Mouse (Mus musculus) liver, embryonic 16.5 days (tissue): ENCODE data around the gene Gm43302. TPM values are rescaled to one million over a fixed set of nuclear protein-coding genes. Genes with fewer than 3 reads are reported as not detected.
"Not testable (repeated sequence)": the region's sequence is repeated elsewhere in the genome, so short reads cannot be mapped to it uniquely, and the experiment has no call there.

Experiments used
- ATAC-seq: fragments of 200-750 bp; cut with Nextera tagmentation; 2 replicates; pipeline ENCODE4 v1.8.0; 2017; ENCODE audit warnings: low read depth, mild to moderate bottlenecking, moderate number of reproducible peaks, moderate library complexity
- H3K27ac ChIP-seq: fragments of 300-500 bp; sonication (generic); 2 replicates; pipeline ENCODE4 v1.5.1; 2014; ENCODE audit warnings: mild to moderate bottlenecking, low read length
- H3K27me3 ChIP-seq: fragments of 300-500 bp; sonication (generic); 2 replicates; pipeline ENCODE4 v1.6.1; 2014; ENCODE audit warnings: low read depth, low read length, mixed read lengths; ENCODE audit not compliant: control insufficient read depth, insufficient read depth
- H3K36me3 ChIP-seq: fragments of 300-500 bp; sonication (generic); 2 replicates; pipeline ENCODE4 v1.6.1; 2014; ENCODE audit warnings: mild to moderate bottlenecking; ENCODE audit not compliant: control insufficient read depth, insufficient read depth
- H3K4me1 ChIP-seq: fragments of 300-500 bp; sonication (generic); 2 replicates; pipeline ENCODE4 v1.6.1; 2014; ENCODE audit warnings: low read depth, low read length, mixed read lengths; ENCODE audit not compliant: control insufficient read depth
- H3K4me2 ChIP-seq: fragments of 300-500 bp; sonication (generic); 2 replicates; pipeline ENCODE4 v1.6.1; 2014; ENCODE audit warnings: low read depth, low read length, mixed read lengths
- H3K4me3 ChIP-seq: fragments of 300-500 bp; sonication (generic); 2 replicates; pipeline ENCODE4 v1.5.1; 2014; ENCODE audit warnings: low read depth, mild to moderate bottlenecking, low read length
- H3K9ac ChIP-seq: fragments of 300-500 bp; sonication (generic); 2 replicates; pipeline ENCODE4 v1.6.1; 2014; ENCODE audit warnings: low read depth, low read length
- H3K9me3 ChIP-seq: fragments of 300-500 bp; sonication (generic); replicated peaks from 2 replicates; pipeline ENCODE4 v1.6.1; 2016; ENCODE audit warnings: low read length; ENCODE audit not compliant: control insufficient read depth
- WGBS: fragments of 180-500 bp; shearing (Covaris S2); extraction: QIAGEN DNeasy Blood & Tissue Kit; methylation state at CpG from one replicate; pipeline ENCODE4 v1.1.7; 2014; ENCODE audit not compliant: insufficient replicate concordance; 5-methylcytosine and 5-hydroxymethylcytosine counted together
- polyA plus RNA-seq: library from polyadenylated mRNA; unstranded; fragments of >200 nt; fragmentation: Nextera tagmentation; extraction: Ambion mirVana; gene quantifications from 2 replicates; pipeline ENCODE4 v1.2.1, GENCODE M21; 2015

The Gm43302 gene
- polyA plus RNA-seq, 1 experiment from 2014 or later: 0.14 TPM

DNA sequence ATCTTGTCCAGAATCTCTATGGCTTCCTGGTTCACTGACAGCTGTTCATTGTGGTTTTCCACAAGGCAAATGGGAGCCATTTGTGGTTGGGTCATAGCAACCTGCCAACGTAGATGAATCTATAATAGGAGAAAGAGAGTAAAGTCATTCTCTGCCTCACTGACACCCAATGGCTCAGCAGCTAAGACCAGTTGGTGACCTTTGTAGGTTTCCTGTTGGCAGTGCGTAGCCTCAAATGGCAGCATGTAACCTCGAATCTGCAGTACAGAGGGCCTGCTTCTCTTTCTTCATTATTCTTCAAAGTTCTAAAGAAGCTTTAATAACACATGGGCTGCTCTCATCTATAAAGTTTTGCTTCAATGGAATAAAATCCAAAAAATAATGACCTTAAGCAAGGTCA lies 57.5 kb downstream of the Gm43302 start:
- H3K4me3 ChIP-seq, H3K27me3 ChIP-seq, ATAC-seq, H3K27ac ChIP-seq, H3K4me2 ChIP-seq, H3K9me3 ChIP-seq, H3K4me1 ChIP-seq, H3K9ac ChIP-seq, H3K36me3 ChIP-seq: not testable (repeated sequence)
- WGBS: 20% methylated on average over 3 of the region's 3 CpGs

DNA sequence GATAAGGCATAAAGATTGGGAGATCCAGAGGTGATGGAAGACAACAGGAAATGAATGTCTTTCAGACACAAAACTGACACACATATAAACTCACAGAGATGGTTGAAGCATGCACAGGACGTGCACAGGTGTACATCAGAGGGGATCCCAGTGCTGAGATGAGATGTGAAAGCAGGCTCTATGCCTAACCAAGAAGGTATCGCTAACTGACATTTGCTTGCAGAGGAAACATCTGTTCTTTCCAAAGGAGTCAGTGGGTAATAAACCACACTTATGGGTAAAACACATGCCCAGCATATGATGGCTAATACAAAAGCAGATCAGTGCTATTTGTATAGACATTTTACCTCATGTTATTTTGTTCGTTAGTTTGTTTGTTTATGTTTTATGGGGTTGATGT lies 84.5 kb downstream of the Gm43302 start:
- not testable (repeated sequence) for H3K9me3 ChIP-seq, H3K27ac ChIP-seq, H3K36me3 ChIP-seq, H3K27me3 ChIP-seq, ATAC-seq, H3K9ac ChIP-seq, H3K4me3 ChIP-seq, H3K4me1 ChIP-seq, H3K4me2 ChIP-seq
- no CpG with 5 or more reads among the region's 3 CpGs for WGBS

DNA sequence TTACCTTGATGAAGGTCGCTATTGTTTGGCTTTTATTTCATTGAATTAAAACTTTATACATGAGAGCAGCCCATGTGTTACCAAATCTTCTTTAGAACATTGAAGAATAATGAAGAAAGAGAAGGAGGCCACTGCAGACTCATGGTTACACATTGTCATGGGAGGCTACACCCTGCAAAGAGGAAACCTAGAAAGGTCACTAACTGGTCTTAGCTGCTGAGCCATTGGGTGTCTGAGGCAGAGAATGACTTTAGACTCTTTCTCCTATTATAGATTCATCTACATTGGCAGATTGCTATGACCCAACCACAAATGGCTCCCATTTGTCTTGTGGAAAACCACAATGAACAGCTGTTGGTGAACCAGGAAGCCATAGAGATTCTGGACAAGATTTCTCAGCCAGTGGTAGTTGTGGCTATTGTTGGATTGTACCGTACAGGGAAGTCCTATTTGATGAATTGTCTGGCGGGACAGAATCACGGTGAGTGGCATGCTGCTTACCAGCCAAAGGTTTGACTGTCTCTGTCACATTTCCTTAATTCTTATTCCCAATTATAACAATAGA lies 92.6 kb downstream of the Gm43302 start:
- H3K4me3 ChIP-seq, H3K27me3 ChIP-seq, H3K36me3 ChIP-seq, ATAC-seq, H3K4me1 ChIP-seq, H3K4me2 ChIP-seq, H3K9me3 ChIP-seq, H3K9ac ChIP-seq, H3K27ac ChIP-seq: not testable (repeated sequence)
- 33% methylated on average over 4 of the region's 4 CpGs for WGBS

DNA sequence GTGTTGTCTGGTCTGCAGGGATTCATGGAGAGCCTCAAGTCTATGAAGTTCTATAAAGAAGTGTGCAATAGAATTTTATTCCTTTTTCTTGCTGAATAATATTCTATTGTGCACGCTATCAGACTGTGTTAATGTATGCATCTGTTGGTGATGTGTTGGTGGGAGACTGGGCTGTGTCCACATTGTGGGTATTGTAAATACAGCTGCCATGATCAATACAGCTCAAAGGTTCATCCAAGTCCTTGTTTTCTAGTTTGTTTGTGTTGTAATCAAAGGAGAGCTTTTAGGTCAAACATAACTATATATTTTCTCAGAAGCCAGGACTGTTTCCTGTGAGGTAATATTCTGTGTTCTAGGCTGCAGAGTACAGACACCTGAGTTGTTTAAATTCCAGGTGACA lies 94.3 kb downstream of the Gm43302 start:
- WGBS: 62% methylated on average over 1 of the region's 1 CpGs
- not testable (repeated sequence) for H3K27me3 ChIP-seq, H3K4me2 ChIP-seq, H3K4me3 ChIP-seq, H3K9me3 ChIP-seq, H3K9ac ChIP-seq, H3K36me3 ChIP-seq, H3K4me1 ChIP-seq, H3K27ac ChIP-seq, ATAC-seq

DNA sequence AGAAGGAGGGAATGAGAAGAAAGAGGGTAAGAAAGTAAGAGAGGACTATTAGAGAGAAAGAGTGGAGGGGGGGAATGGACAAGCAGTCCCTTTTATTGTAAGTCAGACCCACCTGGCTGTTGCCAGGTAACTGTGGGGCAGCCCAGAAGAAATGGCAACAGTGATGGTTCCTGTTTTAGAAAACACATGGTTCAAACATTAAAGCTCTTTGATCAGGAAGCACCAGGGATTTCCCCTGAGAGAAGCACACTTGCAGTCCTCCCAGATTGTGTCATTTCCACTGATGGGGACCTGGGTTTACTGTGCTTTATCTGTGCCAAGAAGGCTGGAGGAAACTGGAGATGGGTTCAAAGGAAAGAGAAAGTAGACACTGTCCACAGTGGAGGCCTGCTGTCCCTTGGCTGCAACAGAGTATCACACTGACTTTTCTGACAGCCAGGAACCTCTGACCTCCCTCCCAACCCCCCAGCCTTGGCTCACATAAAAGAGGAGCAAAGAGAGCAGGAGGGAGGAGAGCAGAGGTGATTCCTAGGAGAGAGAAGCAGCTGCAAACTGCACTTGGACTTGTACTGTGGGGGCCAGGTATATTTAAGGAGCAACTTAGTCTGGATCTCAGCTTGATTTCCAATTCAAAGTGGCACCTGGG lies 95.5 kb downstream of the Gm43302 start:
- not testable (repeated sequence) for ATAC-seq, H3K9me3 ChIP-seq, H3K9ac ChIP-seq, H3K36me3 ChIP-seq, H3K27ac ChIP-seq, H3K4me2 ChIP-seq, H3K4me3 ChIP-seq, H3K27me3 ChIP-seq, H3K4me1 ChIP-seq

DNA sequence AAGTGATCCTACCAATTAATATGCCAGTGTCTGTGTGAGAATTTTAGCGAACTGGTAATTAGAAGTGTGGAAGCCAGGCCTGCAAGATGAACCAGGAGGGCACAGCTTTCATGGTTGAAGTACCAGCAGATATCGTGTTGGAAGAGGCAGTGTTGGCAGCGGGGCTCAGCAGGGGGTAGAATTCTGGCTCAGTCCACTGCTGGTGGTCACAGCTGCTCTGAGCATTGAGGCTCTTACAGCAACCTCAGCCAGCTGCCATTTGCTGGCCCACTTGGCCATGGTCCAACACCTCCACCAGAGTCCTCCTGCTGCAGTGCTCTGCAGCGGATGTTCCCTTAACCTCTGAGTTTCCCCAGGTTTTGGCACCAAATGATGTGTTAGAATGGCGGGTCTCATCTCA lies 97.2 kb downstream of the Gm43302 start:
- H3K4me3 ChIP-seq, H3K4me1 ChIP-seq, H3K4me2 ChIP-seq, H3K27me3 ChIP-seq, ATAC-seq, H3K9me3 ChIP-seq, H3K27ac ChIP-seq, H3K9ac ChIP-seq, H3K36me3 ChIP-seq: not testable (repeated sequence)
- 59% methylated on average over 5 of the region's 5 CpGs for WGBS

DNA sequence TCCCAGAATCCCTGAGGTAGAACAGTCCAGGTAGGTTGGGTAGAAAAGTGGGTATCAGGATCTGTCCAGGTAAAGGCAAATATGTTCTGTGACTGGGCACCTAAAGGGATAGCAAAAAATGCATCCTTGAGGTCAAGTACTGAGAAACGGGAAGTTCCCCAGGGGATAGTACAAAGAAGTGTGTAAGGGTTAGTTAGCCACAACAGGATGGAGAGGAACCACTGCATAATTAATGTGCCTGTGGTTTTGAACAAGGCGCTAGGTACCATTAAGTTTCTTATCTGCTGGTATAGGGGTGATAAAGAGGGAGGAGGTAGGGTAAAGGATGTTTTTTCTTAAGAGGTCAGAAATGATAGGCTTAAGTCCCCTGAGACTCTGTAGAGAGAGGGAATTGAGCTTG lies 101.0 kb downstream of the Gm43302 start:
- H3K9ac ChIP-seq, H3K4me1 ChIP-seq, H3K27ac ChIP-seq, ATAC-seq, H3K9me3 ChIP-seq, H3K4me2 ChIP-seq, H3K27me3 ChIP-seq, H3K4me3 ChIP-seq, H3K36me3 ChIP-seq: not testable (repeated sequence)
- 25% methylated on average over 2 of the region's 2 CpGs for WGBS

DNA sequence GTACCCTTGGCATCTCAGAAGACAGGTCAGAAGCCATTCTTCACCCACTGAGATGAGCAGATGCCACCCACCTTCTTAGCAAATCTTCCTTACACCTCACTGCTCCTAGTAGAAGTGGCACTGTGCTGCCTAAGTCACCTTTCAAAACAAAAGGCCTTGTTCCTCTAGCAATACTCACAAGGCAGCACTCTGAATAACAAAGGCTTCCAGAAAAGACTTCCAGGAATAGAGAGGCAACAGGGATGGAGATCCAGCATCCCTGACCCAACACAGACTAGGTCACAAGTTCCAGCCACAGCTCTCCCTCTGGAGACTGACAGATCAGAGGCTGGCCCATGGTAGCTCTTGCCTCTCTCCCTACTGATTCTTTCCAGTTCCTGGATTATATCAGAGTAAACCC lies 112.0 kb downstream of the Gm43302 start:
- no peak overlapping the region for H3K27ac ChIP-seq
- H3K9ac ChIP-seq: no peak overlapping the region
- H3K36me3 ChIP-seq: no peaks in the 10 kb centered on the region
- H3K27me3 ChIP-seq: no peaks in the 10 kb centered on the region
- ATAC-seq: no peak
- H3K4me1 ChIP-seq: no peaks in the 10 kb centered on the region
- no peak overlapping the region for H3K4me3 ChIP-seq
- no peaks in the 10 kb centered on the region for H3K9me3 ChIP-seq
- H3K4me2 ChIP-seq: no peak overlapping the region
